Mouse (Mus musculus) midbrain, embryonic 16.5 days (tissue): Measurements from ENCODE around the gene Nkain1. TPM values are rescaled to one million over a fixed set of nuclear protein-coding genes. Genes with fewer than 3 reads are reported as not detected.

Experiments
- ATAC-seq: fragments of 200-750 bp; cut with Nextera tagmentation; 2 replicates; pipeline ENCODE4 v1.8.0; 2017; ENCODE audit warnings: moderate TSS enrichment
- H3K27ac ChIP-seq: fragments of 300-500 bp; sonication (generic); 2 replicates; pipeline ENCODE4 v1.5.1; 2014; ENCODE audit warnings: mild to moderate bottlenecking, low read length, mixed read lengths
- H3K27me3 ChIP-seq: fragments of 300-500 bp; sonication (generic); 2 replicates; pipeline ENCODE4 v1.6.1; 2014; ENCODE audit warnings: low read depth, low read length, mixed read lengths; ENCODE audit not compliant: control insufficient read depth, insufficient read depth
- H3K36me3 ChIP-seq: fragments of 300-500 bp; sonication (generic); 2 replicates; pipeline ENCODE4 v1.6.1; 2014; ENCODE audit warnings: mild to moderate bottlenecking, low read length, moderate library complexity, mixed read lengths; ENCODE audit not compliant: control insufficient read depth, insufficient read depth
- H3K4me1 ChIP-seq: fragments of 300-500 bp; sonication (generic); 2 replicates; pipeline ENCODE4 v1.6.1; 2014; ENCODE audit warnings: mild to moderate bottlenecking, low read length, mixed read lengths; ENCODE audit not compliant: control insufficient read depth, insufficient read depth
- H3K4me2 ChIP-seq: fragments of 300-500 bp; sonication (generic); 2 replicates; pipeline ENCODE4 v1.6.1; 2014; ENCODE audit warnings: mild to moderate bottlenecking, low read length, mixed read lengths
- H3K4me3 ChIP-seq: fragments of 300-500 bp; sonication (generic); 2 replicates; pipeline ENCODE4 v1.5.1; 2014; ENCODE audit warnings: low read depth, mild to moderate bottlenecking, low read length, moderate library complexity, mixed read lengths
- H3K9ac ChIP-seq: fragments of 300-500 bp; sonication (generic); 2 replicates; pipeline ENCODE4 v1.6.1; 2014; ENCODE audit warnings: low read depth, low read length, mixed read lengths
- H3K9me3 ChIP-seq: fragments of 300-500 bp; sonication (generic); replicated peaks from 2 replicates; pipeline ENCODE4 v1.6.1; 2014; ENCODE audit warnings: mild to moderate bottlenecking, low read length, mixed read lengths; ENCODE audit not compliant: control insufficient read depth, poor library complexity, severe bottlenecking
- WGBS: fragments of 180-500 bp; shearing (Covaris S2); extraction: QIAGEN DNeasy Blood & Tissue Kit; methylation state at CpG from one replicate; pipeline ENCODE4 v1.1.7; 2014; 5-methylcytosine and 5-hydroxymethylcytosine counted together
- polyA plus RNA-seq: library from polyadenylated mRNA; unstranded; fragments of >200 nt; fragmentation: Nextera tagmentation; extraction: Ambion mirVana; gene quantifications from 2 replicates; pipeline ENCODE4 v1.2.1, GENCODE M21; 2015

Nkain1 gene
- polyA plus RNA-seq: 7.2 and 9.1 TPM in 2 replicates

DNA sequence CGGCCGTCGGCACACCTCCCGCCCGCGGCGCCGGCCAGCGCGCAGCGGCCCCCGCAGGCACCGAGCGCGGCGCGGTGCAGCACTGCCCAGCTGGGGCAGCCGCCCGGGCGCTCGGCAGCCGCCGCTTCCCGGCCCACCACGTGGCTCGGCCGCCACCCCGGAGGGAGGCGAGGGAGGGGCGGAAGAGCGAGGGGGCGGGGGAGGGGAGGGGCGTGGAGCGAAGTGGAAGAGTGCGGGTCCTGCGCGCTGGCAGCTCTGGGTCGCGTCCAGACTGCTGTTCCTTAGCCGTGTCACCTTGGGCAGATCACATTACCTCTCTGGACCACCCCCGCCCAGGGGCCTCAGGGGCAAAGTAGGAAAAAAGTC, at the start of gene Nkain1:
Gene Nkain1, minus strand, starts transcription at position 126 of the 366 bp plus-strand sequence.
- peak within 1 kb of the TSS; percentile 97 for H3K9ac ChIP-seq
- H3K27ac ChIP-seq: peak within 1 kb of the TSS; percentile 89
- H3K27me3 ChIP-seq: no peaks in the 10 kb centered on the region
- H3K4me3 ChIP-seq: peak within 1 kb of the TSS; percentile 90
- ATAC-seq: peak; percentile 77
- no peaks in the 10 kb centered on the region for H3K36me3 ChIP-seq
- H3K4me1 ChIP-seq: peaks cover 30% of the 10 kb centered on the region
- WGBS: under 1% methylated on average over 26 of the region's 41 CpGs
- peak within 1 kb of the TSS; percentile 87 for H3K4me2 ChIP-seq
- no peaks in the 10 kb centered on the region for H3K9me3 ChIP-seq

DNA sequence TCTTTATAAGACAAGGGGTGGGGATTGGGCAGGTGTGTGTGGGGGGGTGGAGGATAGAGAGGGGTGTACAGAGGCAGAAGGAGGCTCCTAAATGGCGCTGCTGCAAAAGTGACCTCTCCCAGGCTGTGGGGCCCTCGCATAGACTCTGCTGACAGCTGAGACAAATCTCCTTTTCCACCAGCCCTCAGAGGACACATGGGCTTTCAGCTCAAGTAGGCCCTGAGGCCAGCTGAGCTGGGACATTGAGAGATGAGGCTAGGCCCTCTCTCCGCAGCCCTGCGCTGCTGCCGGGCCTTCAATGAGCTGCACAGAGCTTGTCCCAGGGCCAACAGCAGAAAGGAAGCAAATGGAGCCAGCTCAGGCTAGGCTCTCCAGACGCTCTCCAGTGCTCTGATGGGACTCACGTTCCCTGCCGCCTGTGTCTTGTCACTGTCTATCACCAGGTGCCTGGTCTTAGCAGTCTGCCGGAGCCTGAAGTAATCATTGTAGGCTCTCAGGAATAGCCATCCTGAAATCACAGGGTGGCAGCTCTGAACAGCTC, 4.8 kb upstream of the Nkain1 start:
- ATAC-seq: no peak
- H3K27me3 ChIP-seq: no peaks in the 10 kb centered on the region
- no peak overlapping the region for H3K4me2 ChIP-seq
- H3K27ac ChIP-seq: no peak overlapping the region
- peaks cover 3% of the 10 kb centered on the region; the same call in 1 of the 2 replicates for H3K4me1 ChIP-seq
- 71% methylated on average over 9 of the region's 9 CpGs for WGBS
- no peaks in the 10 kb centered on the region for H3K9me3 ChIP-seq
- no peak overlapping the region for H3K9ac ChIP-seq
- no peaks in the 10 kb centered on the region for H3K36me3 ChIP-seq
- no peak overlapping the region for H3K4me3 ChIP-seq

DNA sequence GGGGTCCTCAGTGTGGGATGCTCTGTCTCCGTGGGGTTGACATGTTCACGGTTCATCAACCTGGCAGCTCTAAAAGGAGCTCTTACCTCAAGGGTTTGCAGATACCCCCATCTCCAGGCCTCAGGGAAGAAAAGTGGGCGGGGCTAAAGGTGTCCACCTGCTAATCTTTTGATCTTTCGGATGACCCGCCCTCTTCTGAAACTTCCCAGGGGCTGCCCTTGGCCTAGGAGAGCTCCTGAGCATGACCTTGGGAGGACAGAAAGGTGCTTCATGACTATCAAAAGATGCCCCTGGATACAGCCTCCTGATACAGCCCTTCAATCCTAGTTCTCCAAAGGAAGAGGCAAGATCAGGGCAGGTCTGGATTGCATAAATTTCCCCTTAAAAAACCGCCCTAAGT, 3.1 kb upstream of the Nkain1 start:
- 73% methylated on average over 6 of the region's 6 CpGs for WGBS
- Histone ChIP-seq H3K4me1 (peaks cover 8% of the 10 kb centered on the region), H3K4me2 (no peak overlapping the region), H3K4me3 (no peak overlapping the region), H3K9ac (no peak overlapping the region), H3K36me3 (no peaks in the 10 kb centered on the region), H3K27me3 (no peaks in the 10 kb centered on the region), H3K9me3 (no peaks in the 10 kb centered on the region), H3K27ac (no peak overlapping the region)
- ATAC-seq: no peak

DNA sequence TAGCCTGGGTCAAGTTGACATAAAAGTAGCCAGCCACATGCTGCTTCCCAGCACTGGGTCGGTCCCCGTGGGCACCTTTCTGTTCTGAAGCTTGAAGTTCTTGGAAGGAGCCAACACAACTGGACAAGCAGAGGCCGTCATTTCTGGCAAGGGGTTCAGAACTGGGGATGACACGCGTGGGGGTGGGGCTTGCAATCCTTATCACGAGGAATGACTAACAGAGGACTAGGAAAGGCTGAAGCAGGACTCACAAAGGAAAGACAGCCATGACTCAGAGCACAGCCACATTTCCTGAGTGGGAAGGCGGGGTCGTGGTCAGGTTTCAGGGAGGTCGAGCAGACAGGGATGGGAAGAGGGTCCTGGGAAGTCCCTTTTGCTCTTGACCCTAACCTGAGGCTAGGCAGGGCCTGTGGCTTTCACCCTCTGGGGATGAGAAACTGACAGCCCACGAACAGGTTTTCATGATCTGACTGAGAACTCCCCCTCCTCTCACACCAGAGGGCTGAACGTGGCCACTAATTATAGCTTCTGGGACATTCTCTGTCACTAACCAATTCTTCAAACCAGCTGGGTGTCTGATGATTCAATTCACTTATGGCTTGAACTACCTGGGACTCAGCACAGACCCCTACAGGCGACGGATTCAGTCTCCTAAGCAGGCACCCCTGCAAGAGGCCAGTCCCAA, 2.4 kb upstream of the Nkain1 start:
- H3K9me3 ChIP-seq: no peaks in the 10 kb centered on the region
- H3K27ac ChIP-seq: no peak overlapping the region
- WGBS: 60% methylated on average over 13 of the region's 13 CpGs
- no peaks in the 10 kb centered on the region for H3K36me3 ChIP-seq
- no peaks in the 10 kb centered on the region for H3K27me3 ChIP-seq
- no peak overlapping the region for H3K9ac ChIP-seq
- H3K4me1 ChIP-seq: peaks cover 15% of the 10 kb centered on the region
- no peak overlapping the region for H3K4me3 ChIP-seq
- no peak overlapping the region for H3K4me2 ChIP-seq
- no peak for ATAC-seq

DNA sequence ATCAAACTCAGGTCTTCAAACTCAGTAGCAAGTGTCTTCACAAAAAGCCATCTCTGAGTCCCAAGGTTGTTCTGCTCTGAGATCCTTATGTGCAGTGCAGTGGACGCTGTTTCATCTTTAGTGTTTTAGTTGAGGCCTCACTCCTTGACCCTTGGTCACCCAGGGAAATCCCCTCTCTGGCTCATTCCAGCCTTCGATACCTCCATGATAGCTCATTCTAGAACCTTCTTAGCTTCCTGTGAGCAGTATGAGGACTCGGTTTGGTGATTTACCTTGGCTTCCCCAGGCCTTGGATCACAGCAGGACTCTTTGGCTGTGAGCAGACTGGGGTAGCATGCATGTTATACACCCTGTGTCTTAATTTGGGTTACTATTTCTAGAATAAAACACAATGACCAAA, 1.6 kb upstream of the Nkain1 start:
- Histone ChIP-seq H3K27me3 (no peaks in the 10 kb centered on the region), H3K9ac (no peak overlapping the region), H3K36me3 (no peaks in the 10 kb centered on the region), H3K27ac (no peak overlapping the region), H3K9me3 (no peaks in the 10 kb centered on the region), H3K4me3 (no peak overlapping the region), H3K4me2 (no peak overlapping the region), H3K4me1 (peaks cover 22% of the 10 kb centered on the region)
- ATAC-seq: no peak
- WGBS: 88% methylated on average over 3 of the region's 3 CpGs

DNA sequence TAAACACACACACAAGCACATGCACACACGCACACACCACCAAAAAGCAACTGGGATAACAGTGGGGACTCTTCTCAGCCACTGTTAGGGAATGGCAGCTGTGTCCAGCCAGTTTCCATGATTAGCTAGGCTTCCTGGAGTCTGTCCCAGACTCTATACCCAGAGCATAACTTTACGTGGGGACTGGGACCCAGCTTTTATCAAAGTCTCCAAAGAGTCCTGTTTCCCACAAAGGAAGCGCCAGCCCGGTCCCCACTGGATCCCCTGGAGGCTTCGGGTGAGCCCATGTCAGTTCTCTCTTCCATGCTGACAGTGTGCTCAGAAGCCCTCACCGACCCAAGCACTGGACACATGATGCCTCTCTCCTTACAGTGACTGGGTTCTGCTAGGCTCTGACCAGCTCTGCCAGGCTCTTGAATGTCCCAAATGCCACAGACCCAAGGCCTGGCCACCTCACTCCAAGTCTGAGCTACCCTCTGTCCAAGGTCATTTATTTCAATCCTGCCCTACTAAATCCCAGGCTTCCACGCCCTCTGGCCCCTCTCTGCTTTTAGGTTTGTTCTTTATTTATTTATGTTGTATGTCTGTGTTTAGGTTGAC, 988 bp upstream of the Nkain1 start:
- H3K4me1 ChIP-seq: peaks cover 26% of the 10 kb centered on the region
- no peak overlapping the region for H3K9ac ChIP-seq
- H3K27me3 ChIP-seq: no peaks in the 10 kb centered on the region
- H3K27ac ChIP-seq: no peak overlapping the region
- WGBS: 86% methylated on average over 7 of the region's 7 CpGs
- no peak overlapping the region for H3K4me3 ChIP-seq
- no peaks in the 10 kb centered on the region for H3K36me3 ChIP-seq
- H3K9me3 ChIP-seq: no peaks in the 10 kb centered on the region
- ATAC-seq: no peak
- no peak overlapping the region for H3K4me2 ChIP-seq

DNA sequence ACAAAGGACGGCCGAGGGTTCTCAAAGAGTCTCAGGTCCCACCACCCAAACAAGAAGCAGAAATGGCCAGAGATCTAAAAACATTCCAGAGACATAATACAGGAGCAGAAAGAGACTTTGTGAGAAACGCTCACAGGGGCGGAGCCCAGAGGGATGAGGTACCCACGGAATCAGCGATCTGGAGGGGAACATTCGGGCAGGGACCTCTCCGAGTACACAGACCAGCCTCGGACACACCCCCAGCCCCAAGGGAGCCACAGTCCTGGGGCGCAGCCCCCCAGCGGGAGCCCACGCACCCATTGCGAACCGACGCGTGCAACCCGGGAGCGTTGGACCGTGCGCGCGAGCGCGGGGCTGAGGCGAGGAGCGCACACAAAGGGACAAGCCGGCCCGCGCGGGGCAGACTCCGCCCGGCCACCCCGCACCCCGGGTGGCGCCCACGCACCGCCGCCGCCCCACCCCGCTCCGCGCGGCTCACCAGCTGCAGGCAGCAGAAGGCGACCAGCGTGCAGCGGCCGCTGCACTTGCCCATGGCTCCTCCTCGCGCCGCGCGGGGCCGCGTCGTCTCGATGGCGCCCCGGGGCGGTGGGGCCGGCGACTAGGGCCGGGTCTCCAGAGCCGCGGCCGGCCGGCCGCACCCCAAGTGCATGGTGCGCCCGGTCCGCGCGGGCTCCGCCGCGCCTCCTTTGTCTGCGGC, 474 bp downstream of the Nkain1 start:
- Histone ChIP-seq H3K4me1 (peaks cover 33% of the 10 kb centered on the region), H3K27ac (peak overlapping the region; percentile 89), H3K36me3 (no peaks in the 10 kb centered on the region), H3K9ac (peak overlapping the region; percentile 97), H3K4me2 (peak overlapping the region; percentile 87), H3K27me3 (no peaks in the 10 kb centered on the region), H3K9me3 (no peaks in the 10 kb centered on the region), H3K4me3 (peak overlapping the region; percentile 90)
- peak; percentile 68 for ATAC-seq
- under 1% methylated on average over 57 of the region's 76 CpGs for WGBS

DNA sequence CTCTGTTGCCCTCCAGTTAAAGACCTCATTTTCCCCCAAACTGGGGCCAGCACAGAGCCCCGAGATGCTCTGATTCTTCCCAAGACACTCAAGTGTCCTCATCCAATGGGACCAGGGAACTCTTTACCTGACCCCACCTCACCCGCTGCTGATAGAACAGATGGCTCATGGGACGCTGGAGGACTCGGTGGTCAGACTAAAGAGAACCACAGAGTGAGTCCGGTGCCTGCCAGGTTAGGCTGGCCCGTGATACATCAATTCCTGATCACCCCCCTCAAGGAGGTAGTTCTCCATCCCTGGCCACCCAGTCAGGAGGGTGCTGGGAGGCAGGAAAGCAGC, 992 bp downstream of the Nkain1 start:
- peak overlapping the region; percentile 87 for H3K4me2 ChIP-seq
- no peaks in the 10 kb centered on the region for H3K27me3 ChIP-seq
- H3K4me1 ChIP-seq: peaks cover 37% of the 10 kb centered on the region
- ATAC-seq: peak; percentile 43
- no peaks in the 10 kb centered on the region for H3K36me3 ChIP-seq
- H3K4me3 ChIP-seq: peak overlapping the region; percentile 90
- WGBS: 0% methylated on average over 6 of the region's 6 CpGs
- H3K27ac ChIP-seq: peak overlapping the region; percentile 89
- H3K9me3 ChIP-seq: no peaks in the 10 kb centered on the region
- peak overlapping the region; percentile 97 for H3K9ac ChIP-seq

DNA sequence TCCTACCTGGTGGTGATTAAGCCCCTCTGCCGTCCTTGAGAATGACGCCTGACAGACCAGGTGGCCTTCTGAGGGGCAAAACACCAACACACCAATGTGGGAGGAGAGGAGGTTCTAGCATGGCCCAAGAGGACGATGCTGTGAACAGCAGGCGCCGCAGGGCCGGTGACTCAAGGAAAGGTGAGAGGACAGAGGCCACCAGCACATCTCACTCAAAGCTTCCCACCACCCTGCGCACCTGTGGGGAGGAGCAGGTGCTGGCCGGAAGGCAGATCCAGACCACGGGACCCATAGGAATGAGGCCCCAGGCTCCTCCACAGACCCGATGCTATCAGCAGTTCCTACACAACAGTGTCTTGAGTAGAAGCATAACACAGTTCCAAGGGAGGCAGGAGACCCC, 1.4 kb downstream of the Nkain1 start:
- H3K27me3 ChIP-seq: no peaks in the 10 kb centered on the region
- peak; percentile 13; the same call in 1 of the 2 replicates for ATAC-seq
- WGBS: 27% methylated on average over 10 of the region's 10 CpGs
- peak overlapping the region; percentile 87 for H3K4me2 ChIP-seq
- H3K4me1 ChIP-seq: peaks cover 37% of the 10 kb centered on the region
- H3K4me3 ChIP-seq: peak overlapping the region; percentile 90
- H3K9ac ChIP-seq: peak overlapping the region; percentile 97
- no peaks in the 10 kb centered on the region for H3K9me3 ChIP-seq
- H3K27ac ChIP-seq: peak overlapping the region; percentile 89
- H3K36me3 ChIP-seq: no peaks in the 10 kb centered on the region
